Mouse (Mus musculus): Measurements from ENCODE around the gene Gm3460. TPM values are rescaled to one million over a fixed set of nuclear protein-coding genes. Genes with fewer than 3 reads are reported as not detected.
"Not testable (repeated sequence)": the region's sequence is repeated elsewhere in the genome, so short reads cannot be mapped to it uniquely, and the experiment has no call there.

Gene Gm3460
- polyA plus RNA-seq (2016; fragmentation: Nextera tagmentation; extraction: Ambion mirVana), result not detected in 2 replicates

- H3K4me3 ChIP-seq; H3K27ac ChIP-seq (replicated peaks); H3K36me3 ChIP-seq; H3K27me3 ChIP-seq (ENCODE audit: low read depth, poor library complexity, severe bottlenecking); H3K4me1 ChIP-seq; H3K9me3 ChIP-seq (replicated peaks); DNase-seq (ENCODE audit: low spot score): not testable (repeated sequence)
- 79% methylated on average over 1 of the region's 2 CpGs for WGBS
Measured at GRCm38 (mm10) chr14:6622318-6622717, at the start of gene Gm3460. Gm3460 (minus strand) TSS chr14:6622418.

GRCm38 (mm10) chr14:6606436-6606835, 15.8 kb downstream of the Gm3460 start:
- H3K9me3 ChIP-seq (replicated peaks); H3K4me3 ChIP-seq; H3K4me1 ChIP-seq; DNase-seq (ENCODE audit: low spot score); H3K27me3 ChIP-seq (ENCODE audit: low read depth, poor library complexity, severe bottlenecking); H3K27ac ChIP-seq (replicated peaks); H3K36me3 ChIP-seq: not testable (repeated sequence)
- WGBS, result no CpG with 5 or more reads among the region's 1 CpGs

DNA sequence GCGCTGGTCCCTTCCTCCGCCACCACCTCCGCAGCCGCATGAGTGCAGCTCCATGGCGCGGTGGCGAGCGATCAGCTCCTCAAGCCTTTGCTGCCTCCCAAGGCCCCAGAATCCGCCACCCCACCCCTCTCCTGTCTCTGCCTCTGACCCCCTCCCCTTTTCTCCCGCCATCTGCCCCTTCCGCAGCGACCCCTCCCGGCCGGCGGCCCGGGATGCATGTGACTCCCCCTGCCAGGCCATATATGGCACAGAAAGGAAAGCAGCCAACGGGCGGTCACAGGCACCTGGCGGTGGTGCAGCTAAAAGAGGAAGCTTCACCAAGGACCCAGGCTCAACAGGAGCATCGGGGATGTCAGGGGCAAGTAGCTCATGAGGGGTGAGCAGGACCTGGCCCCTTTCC, 17.2 kb downstream of the Gm3460 start:
- DNase-seq (ENCODE audit: low spot score), result peak; percentile 58
- Histone ChIP-seq H3K27ac (replicated peaks) (peak overlapping the region; percentile 69; the same call in 1 of the 2 replicates), H3K4me3 (peak overlapping the region; percentile 53)
- 0% methylated on average over 14 of the region's 20 CpGs for WGBS
- H3K9me3 ChIP-seq (replicated peaks); H3K27me3 ChIP-seq (ENCODE audit: low read depth, poor library complexity, severe bottlenecking); H3K4me1 ChIP-seq; H3K36me3 ChIP-seq: not testable (repeated sequence)

DNA sequence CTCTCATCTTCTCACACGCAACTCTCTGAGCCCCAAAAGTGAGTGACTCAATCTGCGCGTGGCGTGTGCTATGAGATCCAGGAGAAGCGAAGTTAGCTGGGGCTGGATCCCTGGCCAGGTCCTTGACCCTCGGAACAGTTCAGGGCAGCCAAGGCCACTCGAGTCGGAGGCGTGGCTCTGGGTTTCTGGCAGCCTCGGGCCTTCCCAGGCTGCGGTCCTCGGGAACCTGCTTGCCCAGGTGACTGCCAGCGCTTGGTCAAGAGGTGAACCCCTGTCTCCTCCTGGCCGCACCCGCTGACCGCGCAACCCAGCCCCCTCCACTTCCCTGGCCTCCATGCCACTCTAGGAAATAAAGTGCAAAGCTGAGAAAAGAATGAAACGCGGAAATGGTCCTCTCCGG, 17.7 kb downstream of the Gm3460 start:
- WGBS, result 5% methylated on average over 17 of the region's 20 CpGs
- Histone ChIP-seq H3K4me3 (peak overlapping the region; percentile 53), H3K27ac (replicated peaks) (peak overlapping the region; percentile 69; the same call in 1 of the 2 replicates)
- not testable (repeated sequence) for H3K36me3 ChIP-seq; H3K4me1 ChIP-seq; H3K9me3 ChIP-seq (replicated peaks); H3K27me3 ChIP-seq (ENCODE audit: low read depth, poor library complexity, severe bottlenecking)
- peak; percentile 20 for DNase-seq (ENCODE audit: low spot score)

DNA sequence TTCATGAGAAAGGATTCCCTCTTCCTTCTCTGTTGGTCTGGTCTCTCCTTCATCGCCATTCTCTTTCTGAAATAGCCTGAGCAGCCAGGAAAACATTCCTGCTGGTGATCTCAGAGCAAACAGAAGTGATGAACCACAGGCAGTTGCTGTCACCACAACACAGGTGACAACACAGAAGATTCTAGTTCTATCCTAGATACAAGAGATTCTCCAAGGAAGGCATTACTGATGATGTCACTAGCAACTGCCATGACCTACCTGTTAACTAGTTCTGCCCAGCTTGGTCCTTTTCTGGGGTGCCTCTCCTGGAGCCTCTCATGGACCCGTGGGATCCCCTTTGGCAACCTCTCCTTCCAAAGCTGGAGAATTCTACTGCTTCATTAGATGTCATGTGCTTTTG, 31.7 kb downstream of the Gm3460 start, which contains the start of gene Gm3629:
TSS of gene Gm3629 (minus strand) at position 101 of the 400 bp plus-strand sequence.
- not testable (repeated sequence) for H3K27me3 ChIP-seq (ENCODE audit: low read depth, poor library complexity, severe bottlenecking); H3K36me3 ChIP-seq; H3K4me3 ChIP-seq; H3K9me3 ChIP-seq (replicated peaks); H3K27ac ChIP-seq (replicated peaks); H3K4me1 ChIP-seq; DNase-seq (ENCODE audit: low spot score)
- 25% methylated on average over 1 of the region's 2 CpGs for WGBS

Other genes starting within 250 kb of the Gm3460 start
- not detected in 2 replicates for gene Gm16440, start 232.1 kb downstream of the Gm3460 start, polyA plus RNA-seq (2016; fragmentation: Nextera tagmentation; extraction: Ambion mirVana)
- 1.2 and 1.3 TPM in 2 replicates for gene Gm3591, start 209.9 kb downstream of the Gm3460 start, polyA plus RNA-seq (2016; fragmentation: Nextera tagmentation; extraction: Ambion mirVana)
- not detected in 2 replicates for gene Gm3594, start 177.8 kb downstream of the Gm3460 start, polyA plus RNA-seq (2016; fragmentation: Nextera tagmentation; extraction: Ambion mirVana)
- not detected in 2 replicates for gene Gm8356, start 85.1 kb downstream of the Gm3460 start, polyA plus RNA-seq (2016; fragmentation: Nextera tagmentation; extraction: Ambion mirVana)
- gene Gm3629, start 31.8 kb downstream of the Gm3460 start, polyA plus RNA-seq (2016; fragmentation: Nextera tagmentation; extraction: Ambion mirVana), result 0.09 and 0.11 TPM in 2 replicates
- not detected in 2 replicates for gene Gm10251, start 61.8 kb upstream of the Gm3460 start, polyA plus RNA-seq (2016; fragmentation: Nextera tagmentation; extraction: Ambion mirVana)
- gene Gm8050, start 97.8 kb upstream of the Gm3460 start, polyA plus RNA-seq (2016; fragmentation: Nextera tagmentation; extraction: Ambion mirVana), result not detected in 2 replicates
- gene Gm3636, start 119.9 kb upstream of the Gm3460 start, polyA plus RNA-seq (2016; fragmentation: Nextera tagmentation; extraction: Ambion mirVana), result 3.8 and 4.5 TPM in 2 replicates
- not detected in 2 replicates for gene Gm8362, start 152.0 kb upstream of the Gm3460 start, polyA plus RNA-seq (2016; fragmentation: Nextera tagmentation; extraction: Ambion mirVana)
- gene Gm3642, start 217.9 kb upstream of the Gm3460 start, polyA plus RNA-seq (2016; fragmentation: Nextera tagmentation; extraction: Ambion mirVana), result not detected in 2 replicates

Measured in midbrain, embryonic 10.5 days (tissue).